Mouse (Mus musculus): ENCODE data around the gene Ttll8.

Gene Ttll8

DNA sequence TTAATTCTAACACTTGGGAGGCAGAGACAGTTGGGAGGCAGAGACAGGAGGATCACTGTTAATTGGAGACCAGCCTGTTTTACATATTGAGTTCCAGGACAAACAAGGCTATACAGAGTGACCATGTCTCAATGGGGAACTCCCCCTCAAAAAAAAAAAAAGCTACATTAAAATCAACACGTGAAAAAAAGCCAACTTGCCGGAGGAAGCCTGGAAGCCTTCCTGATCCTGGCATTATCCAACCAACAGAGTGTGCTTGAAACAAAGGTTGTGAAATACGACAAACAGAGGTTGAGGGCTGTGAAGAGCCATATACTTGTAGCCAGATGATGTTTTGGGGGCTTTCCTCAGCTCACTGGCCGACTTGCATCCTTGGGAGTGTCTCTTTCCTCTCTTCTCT is 71.4 kb downstream of the Ttll8 start:
- no peak for DNase-seq (ENCODE audit: low spot score)

DNA sequence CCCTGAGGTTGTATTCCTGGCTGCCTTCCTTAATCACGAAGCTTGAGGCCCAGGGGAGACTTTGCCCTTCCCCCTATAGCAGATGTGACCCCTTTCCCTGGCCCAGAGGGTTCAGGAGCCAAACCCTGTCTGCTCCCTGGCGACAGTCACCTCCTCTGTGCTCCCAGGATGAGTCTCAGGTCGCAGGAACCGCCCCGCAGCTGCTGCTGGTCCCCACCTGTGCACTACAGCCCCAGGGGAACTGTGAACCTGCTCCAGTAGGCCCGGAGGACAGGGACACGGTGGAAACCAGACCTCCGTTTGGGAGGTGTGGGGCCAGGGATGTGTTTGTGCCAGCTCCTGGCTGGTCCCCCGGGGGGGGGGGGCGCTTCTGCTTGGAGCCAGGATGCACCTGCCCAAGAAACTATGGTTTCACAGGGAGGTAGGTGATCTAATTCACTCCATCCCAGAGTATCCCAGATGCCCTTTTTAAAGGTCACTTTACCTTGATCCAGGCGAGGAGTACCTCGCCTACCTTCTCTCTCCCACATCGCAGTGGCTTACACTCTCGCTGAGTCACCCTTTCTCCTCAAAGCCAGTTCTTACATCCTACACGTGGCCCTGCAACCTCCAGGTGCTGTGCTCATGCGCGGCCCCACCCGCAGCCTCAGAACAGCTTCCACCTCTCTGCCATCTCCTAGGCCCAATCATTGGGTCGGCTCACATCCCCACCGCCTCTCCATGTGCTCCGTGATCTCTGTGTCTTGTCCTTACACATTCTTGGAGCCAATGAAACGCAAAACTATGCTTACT is 72.8 kb downstream of the Ttll8 start:
- DNase-seq (ENCODE audit: low spot score): no peak

- no peak for DNase-seq (ENCODE audit: low spot score)
Observed at GRCm38 (mm10) chr15:88877021-88877400, 77.2 kb downstream of the Ttll8 start.

GRCm38 (mm10) chr15:88876155-88877020 is 77.8 kb downstream of the Ttll8 start:
- peak; percentile 57 for DNase-seq (ENCODE audit: low spot score)

DNA sequence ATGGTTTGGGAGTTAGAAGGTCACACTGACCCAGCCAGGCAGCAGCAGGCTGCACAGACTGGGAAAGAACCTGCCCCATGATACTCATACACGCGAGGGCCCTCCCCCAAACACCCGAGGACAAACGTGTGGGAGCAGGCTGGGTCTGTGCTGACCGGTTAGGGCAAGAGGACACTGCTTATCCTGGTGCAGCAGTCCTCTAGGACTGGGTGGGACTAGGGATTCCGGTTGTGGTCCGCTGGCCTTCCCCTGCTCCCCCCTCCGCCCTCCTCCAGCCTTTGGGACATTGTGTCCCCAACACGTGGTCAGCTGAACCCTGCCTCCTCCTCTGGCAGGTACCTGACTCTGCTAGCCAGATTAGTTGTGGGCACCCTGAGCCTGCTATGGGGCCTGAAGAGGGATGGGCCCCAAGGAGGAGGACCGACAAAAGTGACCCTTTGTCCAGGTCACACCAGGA is 78.6 kb downstream of the Ttll8 start:
- DNase-seq (ENCODE audit: low spot score): no peak

DNA sequence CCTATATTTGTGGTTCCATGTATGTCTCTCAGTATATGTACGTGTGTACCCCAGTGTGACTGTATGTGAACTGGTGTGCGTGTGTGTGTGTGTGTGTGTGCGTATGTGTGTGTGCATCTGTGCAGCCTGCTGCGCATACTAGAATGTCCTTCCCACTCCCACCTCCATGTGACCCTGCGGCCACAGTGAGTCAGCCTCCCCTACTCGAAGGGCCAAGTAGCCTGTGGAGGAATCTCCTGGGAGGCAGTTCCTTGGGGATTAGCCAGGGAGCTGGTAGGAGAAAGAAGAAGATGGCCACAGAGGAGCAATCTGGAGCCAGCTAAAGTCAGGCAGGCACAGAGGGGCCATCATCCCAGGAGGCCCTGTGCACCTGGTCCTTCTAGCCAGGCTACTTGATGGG is 79.7 kb downstream of the Ttll8 start:
- DNase-seq (ENCODE audit: low spot score): no peak

GRCm38 (mm10) chr15:88874061-88874460 is 80.2 kb downstream of the Ttll8 start:
- DNase-seq (ENCODE audit: low spot score): no peak

DNA sequence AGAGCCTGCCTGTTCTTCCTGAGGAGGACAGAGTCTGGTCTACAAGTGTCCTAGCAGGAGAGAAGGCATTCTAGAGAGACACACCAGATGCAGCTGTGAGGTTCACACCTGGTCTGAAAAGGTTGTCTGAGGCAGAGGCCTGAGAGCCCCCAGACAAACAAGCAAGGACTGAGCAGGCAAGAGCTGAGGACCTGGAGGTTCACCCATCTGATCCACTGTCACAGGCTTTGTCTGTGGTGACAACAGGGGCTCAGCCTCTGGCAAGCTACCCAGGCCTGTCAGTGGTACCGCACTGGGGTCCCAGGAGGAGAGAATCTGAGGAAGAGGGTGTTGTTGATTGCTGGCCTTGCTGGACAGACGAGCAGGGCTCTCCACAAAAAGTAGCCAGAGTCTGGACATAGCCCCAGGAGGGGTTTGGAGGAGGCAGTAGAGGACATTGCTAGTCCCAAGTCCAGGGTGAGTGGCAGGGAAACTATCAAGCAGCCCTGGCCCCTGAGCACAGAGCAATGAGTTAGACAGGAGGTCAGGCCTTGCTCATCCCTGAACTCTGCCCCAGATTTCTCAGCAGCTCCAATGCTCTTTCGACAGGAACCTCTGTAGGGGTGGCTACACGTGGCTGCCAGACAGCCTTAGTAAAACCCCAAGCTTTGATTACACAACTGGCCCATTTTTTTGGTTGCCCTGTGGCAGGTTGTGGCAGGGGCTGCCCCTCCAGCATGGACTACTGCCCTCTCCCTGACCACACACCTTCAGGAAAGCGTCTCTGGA is 83.6 kb downstream of the Ttll8 start:
- no peak for DNase-seq (ENCODE audit: low spot score)

DNA sequence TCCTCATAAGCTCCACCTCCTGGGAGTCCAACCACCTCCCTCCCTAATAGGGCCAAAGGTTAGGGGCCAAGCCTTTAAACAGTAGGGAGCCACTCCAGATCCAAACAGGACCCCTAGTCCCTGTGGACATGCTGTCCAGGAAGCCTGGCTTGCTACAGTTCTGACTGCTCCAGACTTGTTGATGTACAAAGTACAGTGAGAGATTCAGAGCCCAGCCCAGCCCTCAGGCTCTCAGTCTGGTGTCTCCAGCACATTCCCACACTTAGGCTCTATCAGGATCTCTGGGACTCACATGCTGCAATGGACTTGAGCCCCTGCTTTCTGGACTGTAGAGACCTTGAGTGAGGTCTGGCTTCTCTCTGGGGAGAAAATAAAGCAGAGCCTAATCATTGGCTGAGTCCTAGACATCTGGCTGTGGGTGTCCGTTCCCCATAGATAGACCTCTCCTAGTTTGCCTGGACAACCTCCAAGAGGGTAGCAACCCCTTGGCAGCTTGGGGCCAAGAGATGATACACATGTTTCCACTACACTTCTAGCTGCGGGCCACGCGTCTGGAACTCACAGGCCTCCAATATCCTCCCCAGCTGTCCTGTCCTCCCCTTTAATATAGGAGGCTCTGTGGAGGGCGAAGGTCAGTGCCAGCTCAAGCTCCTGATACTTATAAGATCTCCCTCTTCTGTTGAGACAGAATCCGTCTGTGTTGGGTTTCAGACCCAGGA is 86.0 kb downstream of the Ttll8 start:
- no peak for DNase-seq (ENCODE audit: low spot score)

- no peak for DNase-seq (ENCODE audit: low spot score)
Observed at GRCm38 (mm10) chr15:88867368-88868023, 86.7 kb downstream of the Ttll8 start.

- no peak for DNase-seq (ENCODE audit: low spot score)
Observed at GRCm38 (mm10) chr15:88866934-88867356, 87.3 kb downstream of the Ttll8 start.

DNA sequence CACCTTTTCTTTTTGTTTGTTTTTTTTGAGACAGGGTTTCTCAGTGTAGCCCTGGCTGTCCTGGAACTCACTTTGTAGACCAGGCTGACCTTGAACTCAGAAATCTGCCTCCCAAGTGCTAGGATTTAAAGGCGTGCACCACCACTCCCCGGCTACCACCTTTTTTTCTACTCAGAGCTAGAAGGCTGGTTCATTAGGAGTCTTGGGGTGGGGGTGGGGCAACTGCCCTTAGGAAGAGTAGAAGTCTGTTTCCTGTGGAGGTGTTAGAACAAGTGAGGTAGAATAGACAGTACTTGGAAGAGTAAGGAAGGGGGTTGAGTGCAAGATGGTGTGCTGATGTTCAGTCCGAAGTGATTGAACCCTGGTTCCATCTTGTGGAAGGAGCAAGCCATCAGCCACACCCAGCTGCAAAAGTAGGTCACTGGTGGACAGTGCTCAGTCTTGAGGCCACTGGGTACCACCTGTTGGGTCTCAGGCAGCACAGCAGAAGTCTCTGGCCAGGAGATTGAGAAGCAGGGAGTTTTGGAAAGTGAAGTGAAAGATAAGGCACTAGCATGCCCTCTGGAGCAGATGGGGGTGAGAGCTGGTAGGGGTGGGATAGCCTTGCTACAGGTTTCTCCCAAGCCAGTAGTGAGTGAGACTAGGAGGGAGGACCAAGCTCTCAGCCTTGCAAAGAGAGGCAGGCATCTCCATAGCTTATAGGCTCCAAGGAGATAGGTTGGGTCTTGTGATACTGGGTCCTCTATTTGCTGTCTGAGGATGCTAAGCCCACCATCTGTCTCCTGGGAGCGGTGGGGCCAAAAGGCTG is 88.1 kb downstream of the Ttll8 start:
- DNase-seq (ENCODE audit: low spot score): no peak

- DNase-seq (ENCODE audit: low spot score): no peak
Observed at GRCm38 (mm10) chr15:88865061-88865460, 89.2 kb downstream of the Ttll8 start.

DNA sequence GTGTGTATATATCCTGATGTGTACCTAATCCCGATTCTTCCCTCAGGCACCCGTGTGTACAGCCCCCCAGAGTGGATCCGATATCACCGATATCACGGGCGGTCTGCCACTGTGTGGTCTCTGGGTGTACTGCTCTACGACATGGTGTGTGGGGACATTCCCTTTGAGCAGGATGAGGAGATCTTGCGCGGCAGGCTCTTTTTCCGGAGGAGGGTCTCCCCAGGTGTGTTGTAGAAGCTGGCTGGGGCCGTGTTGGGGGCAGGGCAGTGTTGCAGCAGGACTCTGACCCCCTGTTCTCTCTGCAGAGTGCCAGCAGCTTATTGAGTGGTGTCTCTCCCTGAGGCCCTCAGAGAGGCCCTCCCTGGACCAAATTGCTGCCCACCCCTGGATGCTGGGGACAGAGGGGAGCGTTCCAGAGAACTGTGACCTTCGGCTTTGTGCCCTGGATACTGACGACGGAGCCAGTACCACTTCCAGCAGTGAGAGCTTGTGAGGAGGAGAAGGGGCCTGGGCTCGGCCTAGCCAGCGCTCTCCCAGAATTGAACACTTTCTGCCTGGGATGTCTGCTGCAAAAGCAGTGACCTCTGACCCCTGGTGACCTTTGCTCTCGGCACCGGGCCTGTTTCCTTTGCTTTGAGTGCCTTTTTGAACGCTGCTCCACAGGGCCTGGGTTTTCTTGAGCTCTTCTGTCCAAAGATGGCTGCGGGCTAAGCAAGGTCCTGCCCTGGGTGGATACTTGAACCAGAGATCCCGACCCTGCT is 89.8 kb downstream of the Ttll8 start:
- no peak for DNase-seq (ENCODE audit: low spot score)

DNA sequence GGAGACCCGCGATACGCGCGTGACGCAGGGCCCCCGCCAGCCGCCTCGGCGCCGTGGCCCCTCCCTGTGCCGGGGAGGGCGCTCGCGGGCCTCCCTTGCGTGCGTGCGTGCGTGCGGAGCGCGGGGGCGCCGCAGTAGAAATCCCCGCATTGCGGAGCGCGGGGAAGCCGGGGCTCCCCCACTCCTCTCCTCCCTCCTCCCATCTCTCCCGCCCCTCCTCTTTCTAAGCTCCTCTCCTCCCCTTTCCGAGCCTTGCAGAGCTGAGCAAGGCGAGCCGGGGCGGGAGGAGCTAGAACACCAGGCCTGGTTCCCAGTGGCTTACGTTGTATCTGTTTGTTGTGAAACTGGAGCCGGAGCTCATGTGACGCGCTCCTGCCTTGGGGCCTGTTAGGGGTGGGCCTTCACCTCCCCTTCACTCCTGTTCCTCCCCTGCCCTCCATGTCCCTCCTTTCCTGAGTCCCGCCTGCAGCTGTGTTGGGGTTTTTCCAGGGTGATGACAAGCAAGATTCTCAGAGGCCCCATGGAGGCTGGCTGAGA is 90.5 kb downstream of the Ttll8 start:
- peak; percentile 33 for DNase-seq (ENCODE audit: low spot score)

GRCm38 (mm10) chr15:88862881-88863694 is 91.1 kb downstream of the Ttll8 start:
- DNase-seq (ENCODE audit: low spot score): peak; percentile 31

- DNase-seq (ENCODE audit: low spot score): peak; percentile 87
Observed at GRCm38 (mm10) chr15:88861772-88862622, 92.2 kb downstream of the Ttll8 start, which contains the start of gene Pim3. TSS of gene Pim3 (plus strand) at chr15:88862186.
